Mouse (Mus musculus): Measurements from ENCODE around the gene Olfr1276. TPM values are rescaled to one million over a fixed set of nuclear protein-coding genes. Genes with fewer than 3 reads are reported as not detected.

Olfr1276 gene
- not detected for total RNA-seq (2021)

DNA sequence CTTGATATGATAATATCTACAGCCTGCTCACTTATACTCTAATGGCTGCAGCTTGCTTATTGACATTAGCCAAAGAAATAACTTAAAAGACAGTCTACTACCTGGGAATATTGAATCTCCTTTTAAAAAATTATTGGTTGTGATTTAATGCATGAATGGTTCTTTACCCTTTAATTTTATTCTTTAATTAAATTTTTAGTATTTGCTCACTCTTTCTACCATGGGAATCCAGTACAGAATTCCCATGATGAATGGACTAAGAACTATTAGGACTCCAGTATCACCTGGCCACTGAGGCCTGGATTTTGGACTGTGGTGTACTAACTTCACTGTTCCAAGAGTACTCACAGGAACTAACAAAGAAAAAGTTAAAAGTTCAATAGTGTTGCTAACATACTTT lies at the start of gene Olfr1276:
Gene Olfr1276 (plus strand): TSS at position 301 of the 400 bp plus-strand sequence.
- intact Hi-C loops (cut with DNase I) = no loop called here
- no peak for DNase-seq

DNA sequence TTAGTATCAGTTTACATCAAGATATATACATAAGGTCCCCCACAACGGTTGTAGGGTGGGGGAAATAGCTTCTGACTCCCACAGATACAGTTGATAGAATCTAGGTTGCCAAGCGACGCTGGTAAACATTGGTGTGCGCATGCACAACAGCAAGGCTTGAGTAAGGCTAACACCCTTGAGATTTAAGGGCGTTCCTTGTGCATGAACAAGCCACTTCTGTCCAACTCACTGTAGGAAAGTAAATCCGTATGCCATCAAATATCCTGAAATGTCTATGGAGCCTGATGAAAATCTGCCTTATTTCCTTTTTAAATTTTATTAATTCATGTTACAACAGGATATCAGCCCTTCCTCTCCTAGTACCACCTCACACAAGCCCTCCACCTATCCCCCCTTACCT lies 24.8 kb upstream of the Olfr1276 start, which contains the start of gene 4930430A15Rik:
Gene 4930430A15Rik (minus strand): TSS at position 101 of the 400 bp plus-strand sequence.
- no peak for DNase-seq

GRCm38 (mm10) chr2:111235186-111235585 lies 19.1 kb upstream of the Olfr1276 start, which contains the start of gene Olfr1275:
Gene Olfr1275, minus strand, starts transcription at chr2:111235286.
- intact Hi-C loops (cut with DNase I) = no loop called here

More for the DNA sequence above, 24.8 kb upstream of the Olfr1276 start, which contains the start of gene 4930430A15Rik:
- intact Hi-C loops (cut with DNase I) = no loop called here

GRCm38 (mm10) chr2:111274006-111274405 lies 19.7 kb downstream of the Olfr1276 start, which contains the start of gene Olfr1277:
Gene Olfr1277, minus strand, starts transcription at chr2:111274106.
- intact Hi-C loops (cut with DNase I) = no loop called here
- no peak for DNase-seq

More at GRCm38 (mm10) chr2:111235186-111235585, 19.1 kb upstream of the Olfr1276 start, which contains the start of gene Olfr1275:
- DNase-seq = no peak

GRCm38 (mm10) chr2:111289836-111290235 lies 35.5 kb downstream of the Olfr1276 start, which contains the start of gene Olfr1278:
Gene Olfr1278, plus strand, starts transcription at chr2:111290136.
- no peak for DNase-seq
- intact Hi-C loops (cut with DNase I) = no loop called here

DNA sequence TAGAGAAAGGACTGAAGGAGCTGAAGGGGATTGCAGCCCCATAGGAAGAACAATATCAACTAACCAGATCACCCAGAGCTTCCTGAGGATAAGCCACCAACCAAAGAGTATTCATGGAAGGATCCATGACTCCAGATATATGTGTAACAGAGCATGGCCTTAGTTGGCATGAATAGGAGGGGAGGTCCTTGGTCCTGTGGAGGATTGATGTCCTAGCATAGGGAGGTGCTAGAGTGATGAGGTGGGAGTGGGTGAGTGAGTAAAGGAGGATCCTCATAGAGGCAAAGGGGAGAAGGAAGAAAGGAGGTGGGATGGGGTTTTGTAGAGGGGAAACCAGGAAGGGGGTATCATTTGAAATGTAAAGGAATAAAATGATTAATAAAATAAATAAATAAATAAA lies 44.2 kb downstream of the Olfr1276 start:
- intact Hi-C loops (cut with DNase I) = no loop called here
- no peak for DNase-seq

DNA sequence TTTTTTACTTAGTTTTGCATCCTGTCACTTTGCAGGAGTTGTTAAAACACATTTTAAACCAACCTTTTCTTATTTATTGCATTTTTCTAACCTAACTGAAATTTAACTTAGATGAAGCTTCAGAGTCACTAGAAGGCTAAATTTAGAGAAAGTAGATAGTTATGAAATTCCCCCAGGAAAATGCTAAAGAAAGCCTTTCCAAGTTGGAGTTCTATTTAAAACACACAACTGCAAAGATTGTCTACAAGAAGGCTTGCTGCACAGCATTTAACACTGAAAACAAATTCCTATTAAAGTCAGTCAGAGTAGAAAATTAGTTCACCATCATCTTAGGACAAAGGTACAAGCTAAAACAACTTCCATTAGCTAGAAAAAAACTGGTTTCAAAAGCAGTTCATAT lies 46.1 kb downstream of the Olfr1276 start, which contains the start of gene Olfr1279:
Gene Olfr1279 (plus strand): TSS at position 262 of the 400 bp plus-strand sequence.
- intact Hi-C loops (cut with DNase I) = no loop called here
- no peak for DNase-seq

Other genes with a start within 250 kb of the Olfr1276 start
- gene Gm13941, start 148.5 kb upstream of the Olfr1276 start, total RNA-seq (2021) = not detected
- gene Gm15130, start 101.6 kb upstream of the Olfr1276 start, total RNA-seq (2021) = not detected
- not detected for gene 4930430A15Rik, start 24.9 kb upstream of the Olfr1276 start, total RNA-seq (2021)
- gene Olfr1275, start 19.2 kb upstream of the Olfr1276 start, total RNA-seq (2021) = not detected
- gene Olfr1277, start 19.6 kb downstream of the Olfr1276 start, total RNA-seq (2021) = not detected
- gene Olfr1278, start 35.6 kb downstream of the Olfr1276 start, total RNA-seq (2021) = not detected
- gene Olfr1279, start 46.1 kb downstream of the Olfr1276 start, total RNA-seq (2021) = not detected
- not detected for gene Olfr1280, start 59.5 kb downstream of the Olfr1276 start, total RNA-seq (2021)
- not detected for gene Olfr1281, start 72.0 kb downstream of the Olfr1276 start, total RNA-seq (2021)
- not detected for gene Olfr1282, start 81.6 kb downstream of the Olfr1276 start, total RNA-seq (2021)
- gene Olfr1283, start 112.3 kb downstream of the Olfr1276 start, total RNA-seq (2021) = not detected
- not detected for gene Olfr1284, start 121.0 kb downstream of the Olfr1276 start, total RNA-seq (2021)
- gene Olfr1286, start 168.6 kb downstream of the Olfr1276 start, total RNA-seq (2021) = not detected
- not detected for gene Olfr1287, start 194.6 kb downstream of the Olfr1276 start, total RNA-seq (2021)
- not detected for gene Olfr1288, start 219.6 kb downstream of the Olfr1276 start, total RNA-seq (2021)
- not detected for gene Olfr1289, start 226.3 kb downstream of the Olfr1276 start, total RNA-seq (2021)
- not detected for gene Olfr1290, start 239.3 kb downstream of the Olfr1276 start, total RNA-seq (2021)
- gene Olfr1291-ps1, start 242.7 kb downstream of the Olfr1276 start, total RNA-seq (2021) = not detected

Data from left cerebral cortex, postnatal 4 days (tissue).